Mouse (Mus musculus) adrenal gland, postnatal 4 days (tissue): ENCODE data around the gene Supt6. TPM values are rescaled to one million over a fixed set of nuclear protein-coding genes. Genes with fewer than 3 reads are reported as not detected.
A peak's percentile ranks its signal among the peaks of the same experiment; 100 is the strongest.

ENCODE experiments used
- DNase-seq, 2 experiments: peaks; one replicate each; pipeline ENCODE4 v3.0.0; 2021 to 2022; ENCODE audit warnings: low spot score in 2 of 2, mixed read lengths in 2 of 2
- total RNA-seq, 2 experiments: library from RNA; stranded (reverse); gene quantifications; 2 replicates each; pipeline ENCODE4 v1.2.3; 2021

The Supt6 gene
- total RNA-seq, 2 experiments from 2014 or later: 63.3 to 69.2 TPM

- no peak for DNase-seq
Measured at GRCm38 (mm10) chr11:78183884-78184514, 61.8 kb downstream of the Supt6 start.

GRCm38 (mm10) chr11:78182961-78183844 lies 62.6 kb downstream of the Supt6 start, which contains the start of gene Rpl23a:
Gene Rpl23a (minus strand): TSS chr11:78183584.
- peak; percentile 39 to 72 for DNase-seq

DNA sequence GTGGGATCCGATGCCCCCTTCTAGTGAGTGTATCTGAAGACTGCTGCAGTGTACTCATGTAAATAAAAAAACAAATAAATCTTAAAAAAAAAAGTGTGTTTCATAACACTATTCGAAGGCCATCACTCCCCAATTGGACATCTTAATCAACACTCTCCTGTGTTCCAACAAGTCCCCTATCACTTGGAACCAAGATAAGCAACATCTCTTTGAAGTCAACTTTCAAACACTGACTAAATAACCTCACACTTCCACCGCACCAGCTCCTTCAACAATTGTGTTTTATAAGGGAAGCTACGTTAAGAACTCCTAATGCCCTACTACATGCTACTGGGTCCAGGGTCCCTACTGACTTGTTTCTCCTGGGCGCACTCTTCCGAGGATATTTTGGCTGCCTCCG lies 63.3 kb downstream of the Supt6 start:
- DNase-seq: no peak

- DNase-seq: no peak
Measured at GRCm38 (mm10) chr11:78181830-78182357, 63.9 kb downstream of the Supt6 start.

DNA sequence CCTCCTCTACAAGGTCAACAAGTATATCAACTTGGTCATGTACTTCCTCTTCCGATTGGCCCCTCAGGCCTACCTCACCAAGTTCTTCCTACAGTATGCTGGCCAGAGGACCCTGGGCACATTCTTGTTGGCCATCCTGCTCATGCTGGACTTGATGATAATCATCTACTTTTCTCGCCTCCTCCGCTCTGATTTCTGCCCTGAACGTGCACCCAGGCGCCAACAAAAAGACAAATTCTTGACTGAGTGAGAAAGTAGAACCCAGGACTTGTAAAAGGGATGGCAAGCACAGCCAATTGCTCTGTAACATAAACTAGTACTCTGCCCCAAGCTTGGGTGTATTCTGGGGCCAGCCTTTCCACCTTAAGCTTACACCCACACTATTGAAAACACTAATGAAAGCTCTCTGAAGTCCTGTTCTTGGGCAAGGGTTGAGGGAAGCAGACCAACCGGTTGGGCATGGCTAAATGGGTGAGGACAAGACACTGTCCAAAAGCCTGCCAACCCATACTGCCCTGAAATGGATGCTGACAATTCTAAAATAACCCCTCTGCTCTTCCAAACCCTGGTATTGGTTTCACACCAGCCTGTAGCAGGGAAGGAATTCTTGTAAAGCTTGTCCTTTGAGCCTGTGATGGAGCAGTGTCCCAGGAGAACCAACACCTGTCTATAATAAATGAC lies 65.6 kb downstream of the Supt6 start:
- DNase-seq: no peak

GRCm38 (mm10) chr11:78179438-78179999 lies 66.3 kb downstream of the Supt6 start:
- DNase-seq: no peak

DNA sequence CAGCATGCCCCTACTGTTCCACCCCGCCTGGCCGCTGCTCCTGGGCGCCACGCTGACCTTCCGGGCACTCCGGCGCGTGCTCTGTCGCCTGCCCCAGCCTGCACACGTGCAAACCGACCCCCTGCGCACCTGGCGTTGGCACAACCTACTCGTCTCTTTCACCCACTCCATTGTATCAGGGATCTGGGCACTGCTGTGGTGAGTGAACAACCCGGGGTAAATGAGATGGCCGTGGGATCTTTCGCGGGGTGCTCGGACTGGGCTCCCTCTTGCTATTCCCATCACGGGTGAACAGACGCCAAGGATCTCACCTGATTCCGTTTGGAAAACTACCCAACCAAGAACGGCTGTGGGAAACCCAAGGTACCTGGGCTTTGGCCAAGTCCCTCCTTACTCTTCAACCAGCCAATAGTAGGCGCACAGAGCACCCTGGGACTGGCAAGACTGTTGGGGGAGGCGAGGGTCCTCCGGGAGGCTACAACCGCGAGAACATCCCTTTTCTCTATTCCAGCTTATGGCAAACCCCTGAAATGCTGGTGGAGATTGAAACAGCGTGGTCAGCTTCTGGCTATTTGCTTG lies 66.8 kb downstream of the Supt6 start:
- DNase-seq: no peak

DNA sequence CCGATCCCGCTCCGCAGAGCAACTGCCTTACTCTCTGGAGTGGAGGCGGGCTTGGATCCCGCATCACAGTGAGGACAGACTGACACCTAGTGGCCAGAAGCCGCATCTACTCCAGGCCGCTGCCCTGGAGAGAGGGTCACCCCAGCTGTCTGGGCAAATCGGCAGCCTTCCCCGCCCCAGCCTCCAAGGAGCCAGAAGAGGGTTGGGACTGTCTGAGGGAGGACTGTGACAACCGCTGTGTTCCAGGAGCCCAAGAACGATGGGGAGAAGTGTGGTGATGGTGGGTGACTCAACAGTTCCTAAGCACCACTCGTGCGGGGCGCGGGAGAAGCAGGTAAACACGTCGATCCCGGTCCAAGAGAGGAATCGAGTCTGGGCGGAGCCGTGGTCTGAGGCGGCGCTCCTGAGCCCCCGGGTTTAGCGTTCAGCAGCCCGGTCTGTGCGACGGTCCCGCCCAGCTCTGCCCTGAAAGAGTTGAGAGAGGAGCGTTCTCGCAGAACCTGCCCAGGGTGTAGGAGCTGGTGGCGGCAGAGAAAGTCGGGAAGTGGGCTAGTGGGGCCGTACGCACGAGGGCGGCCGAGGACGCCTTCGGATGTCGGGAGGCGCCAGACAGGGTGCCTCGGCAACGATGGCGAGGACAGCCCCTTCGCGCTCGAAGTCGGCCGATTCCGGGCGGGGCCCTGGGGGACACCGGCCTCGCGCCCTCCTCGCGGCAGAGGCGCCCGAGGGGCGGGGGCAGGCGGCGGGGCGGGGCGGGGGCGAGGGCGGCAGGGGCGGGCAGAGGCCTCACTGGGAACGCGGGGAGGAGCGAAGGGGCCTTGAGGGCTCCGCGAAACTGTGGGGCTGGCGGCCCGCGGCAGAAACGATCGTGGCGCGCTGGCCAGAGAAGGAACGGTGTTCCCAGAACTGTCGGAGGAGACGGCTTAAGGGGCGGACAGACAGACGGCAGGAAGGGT lies 67.6 kb downstream of the Supt6 start:
- peak; percentile 84 to 93 for DNase-seq

DNA sequence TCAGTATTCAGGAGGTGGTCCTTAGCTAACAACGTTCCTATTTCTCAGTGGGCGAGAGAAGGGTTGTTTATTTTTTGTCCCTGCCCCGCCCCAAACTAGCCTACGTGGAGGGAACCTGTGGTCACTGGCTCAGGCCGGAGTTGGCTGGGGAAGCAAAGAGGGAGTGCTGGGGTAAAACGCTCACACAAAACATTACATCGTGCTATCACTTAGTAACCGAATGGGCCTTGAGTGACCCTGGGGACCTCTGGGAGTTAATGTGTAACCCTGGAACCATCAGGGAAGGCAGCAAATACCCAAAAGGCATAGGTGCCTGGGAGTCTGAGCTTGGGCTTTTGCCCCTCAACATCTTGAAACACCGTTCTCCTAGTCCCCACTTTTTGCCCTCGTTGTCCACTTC lies 68.3 kb downstream of the Supt6 start:
- DNase-seq: no peak

- DNase-seq: no peak
Measured at GRCm38 (mm10) chr11:78176905-78177331, 68.9 kb downstream of the Supt6 start.

- DNase-seq: peak; percentile 76 to 84
Measured at GRCm38 (mm10) chr11:78176402-78176862, 69.4 kb downstream of the Supt6 start, which contains the start of the genes Nek8 and Tlcd1. Gene Nek8 (minus strand): TSS chr11:78176675. Gene Tlcd1 (plus strand): TSS chr11:78176711.

- DNase-seq: no peak
Measured at GRCm38 (mm10) chr11:78175771-78176401, 69.9 kb downstream of the Supt6 start.

- no peak for DNase-seq
Measured at GRCm38 (mm10) chr11:78174506-78174905, 71.3 kb downstream of the Supt6 start.

DNA sequence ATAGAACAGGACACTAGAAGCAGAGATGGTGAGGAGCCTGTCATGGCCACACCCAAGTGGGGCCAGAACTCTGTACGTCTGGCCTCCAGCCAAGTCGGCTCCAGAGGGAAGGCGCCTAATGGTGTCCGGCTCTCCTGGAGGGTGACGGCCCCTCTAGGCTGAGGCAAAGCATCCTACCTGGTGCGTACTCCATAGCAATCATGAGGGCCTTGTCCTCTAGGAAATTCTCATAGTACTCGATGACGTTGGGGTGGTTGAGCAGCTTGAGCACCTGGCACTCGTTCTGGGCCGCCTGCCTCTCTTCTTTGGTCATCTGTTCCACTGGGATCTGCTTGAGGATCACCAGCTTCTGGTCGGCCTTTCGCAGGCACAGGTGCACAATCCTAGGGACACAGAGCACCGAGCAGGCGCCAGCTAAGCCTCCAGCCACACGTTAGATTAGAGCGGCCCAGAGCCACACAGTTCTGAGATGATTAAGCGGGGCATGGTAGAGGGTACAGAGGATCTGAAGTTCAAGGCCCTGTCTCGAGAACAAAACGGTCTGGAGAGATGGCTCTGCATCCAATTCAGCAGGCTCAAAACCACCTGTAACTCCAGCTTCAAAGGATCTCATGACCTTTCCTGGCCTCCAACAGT lies 72.9 kb downstream of the Supt6 start:
- no peak for DNase-seq

GRCm38 (mm10) chr11:78172034-78172747 lies 73.6 kb downstream of the Supt6 start:
- DNase-seq: no peak

GRCm38 (mm10) chr11:78171328-78171727 lies 74.5 kb downstream of the Supt6 start:
- no peak for DNase-seq

DNA sequence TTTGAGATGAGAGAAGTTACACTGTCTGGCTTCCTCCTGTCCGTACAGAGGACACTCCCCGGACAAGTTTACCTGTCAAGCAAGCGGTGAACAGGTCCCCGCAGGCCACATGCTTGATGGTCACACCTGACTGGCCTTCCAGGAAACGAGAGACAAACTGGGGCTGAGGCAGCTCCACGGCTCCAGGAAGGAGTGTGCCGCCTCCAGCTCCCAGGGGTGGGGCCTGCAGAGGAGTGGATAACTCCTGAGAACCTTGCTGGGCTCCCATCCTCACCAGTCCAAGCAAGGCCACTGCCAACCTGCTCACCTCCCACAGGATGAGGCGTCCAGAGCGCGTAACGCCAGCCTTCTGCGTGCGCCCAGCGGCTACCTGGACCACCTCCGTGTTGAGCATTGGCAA lies 75.5 kb downstream of the Supt6 start:
- DNase-seq: no peak
